Mouse (Mus musculus): Measurements from ENCODE around the gene Furin.

DNA sequence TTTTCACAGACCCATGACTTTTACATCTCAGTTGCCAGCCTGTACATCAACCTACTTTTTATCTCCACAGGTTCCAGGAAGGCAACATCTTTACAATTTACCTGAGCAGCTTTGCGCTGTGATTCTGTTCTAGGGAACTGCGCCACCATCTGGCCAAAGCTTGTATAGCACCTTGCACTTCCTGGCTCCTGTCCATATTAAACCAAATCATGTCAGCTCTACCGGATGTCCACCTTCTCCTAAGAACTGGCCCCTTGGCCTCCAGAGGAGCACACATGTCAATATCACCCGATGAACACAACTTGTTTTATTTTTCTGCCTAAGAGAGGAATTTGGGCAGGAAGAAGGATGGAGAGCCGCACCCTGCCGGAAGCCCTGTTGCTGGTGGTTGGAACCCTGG is 27.8 kb downstream of the Furin start:
- TF ChIP-seq CTCF (IDR thresholded peaks at IDR 0.05) (peak; percentile 94), EP300 (IDR thresholded peaks at IDR 0.05) (no peak)
